Mouse (Mus musculus) cortical plate, adult 2 months (tissue): ENCODE data around the gene Rasgrp4.

ENCODE experiments used
- CTCF ChIP-seq: fragments of 200-500 bp; IDR thresholded peaks from 2 replicates; pipeline ENCODE4 v1.5.1; 2011; ENCODE audit warnings: mild to moderate bottlenecking, control low read depth, low read length; ENCODE audit not compliant: insufficient read depth; ENCODE audit errors: extremely low read depth
- POLR2A ChIP-seq: fragments of 200-500 bp; IDR thresholded peaks from 2 replicates; pipeline ENCODE4 v1.6.1; 2011; ENCODE audit warnings: mild to moderate bottlenecking, low read length, control low read depth; ENCODE audit not compliant: insufficient read depth; ENCODE audit errors: extremely low read depth

GRCm38 (mm10) chr7:29171562-29172097 is 37.0 kb downstream of the Rasgrp4 start:
- TF ChIP-seq CTCF (no peak), POLR2A (no peak)
